Mouse (Mus musculus) splenic B cell, adult 2 months (primary cell): ENCODE results near the gene Naif1.

Experiments used
- DNase-seq: peaks from one replicate; pipeline ENCODE4 v3.0.0-alpha.2; 2011; ENCODE audit warnings: low read depth, low spot score
- H3K27me3 ChIP-seq: 2 replicates; pipeline ENCODE4 v1.6.1; 2012; ENCODE audit warnings: mild to moderate bottlenecking, low read length, moderate library complexity, mixed read lengths; ENCODE audit not compliant: control insufficient read depth, poor library complexity, insufficient read depth, severe bottlenecking
- H3K36me3 ChIP-seq: 2 replicates; pipeline ENCODE4 v1.6.1; 2012; ENCODE audit warnings: mild to moderate bottlenecking, low read length, moderate library complexity, mixed read lengths; ENCODE audit not compliant: control insufficient read depth, poor library complexity, insufficient read depth, severe bottlenecking

Gene Naif1

GRCm38 (mm10) chr2:32420647-32421046, 29.6 kb upstream of the Naif1 start:
- DNase-seq = no peak
- Histone ChIP-seq H3K36me3 (peaks cover 10% of the 10 kb centered on the region), H3K27me3 (no peaks in the 10 kb centered on the region)

GRCm38 (mm10) chr2:32421851-32422251, 28.4 kb upstream of the Naif1 start:
- H3K36me3 ChIP-seq = peaks cover 5% of the 10 kb centered on the region
- no peak for DNase-seq
- H3K27me3 ChIP-seq = no peaks in the 10 kb centered on the region

GRCm38 (mm10) chr2:32423481-32424331, 26.6 kb upstream of the Naif1 start:
- 0 out of 2 replicates have a peak, but pooled peaks cover 2% of the 10 kb centered on the region for H3K36me3 ChIP-seq
- DNase-seq = no peak
- H3K27me3 ChIP-seq = no peaks in the 10 kb centered on the region

GRCm38 (mm10) chr2:32424796-32425195, 25.5 kb upstream of the Naif1 start:
- H3K36me3 ChIP-seq = 0 out of 2 replicates have a peak, but pooled peaks cover 2% of the 10 kb centered on the region
- no peak for DNase-seq
- H3K27me3 ChIP-seq = no peaks in the 10 kb centered on the region

- Histone ChIP-seq H3K36me3 (no peaks in the 10 kb centered on the region), H3K27me3 (no peaks in the 10 kb centered on the region)
- no peak for DNase-seq
Observed at GRCm38 (mm10) chr2:32425568-32425967, 24.7 kb upstream of the Naif1 start.

GRCm38 (mm10) chr2:32426141-32426540, 24.1 kb upstream of the Naif1 start:
- no peaks in the 10 kb centered on the region for H3K36me3 ChIP-seq
- H3K27me3 ChIP-seq = no peaks in the 10 kb centered on the region
- no peak for DNase-seq

GRCm38 (mm10) chr2:32427720-32428119, 22.5 kb upstream of the Naif1 start:
- Histone ChIP-seq H3K27me3 (no peaks in the 10 kb centered on the region), H3K36me3 (no peaks in the 10 kb centered on the region)
- no peak for DNase-seq

- DNase-seq = no peak
- H3K27me3 ChIP-seq = no peaks in the 10 kb centered on the region
- H3K36me3 ChIP-seq = no peaks in the 10 kb centered on the region
Observed at GRCm38 (mm10) chr2:32428262-32428722, 22.0 kb upstream of the Naif1 start.

- H3K36me3 ChIP-seq = peaks cover 2% of the 10 kb centered on the region; the same call in 1 of the 2 replicates
- DNase-seq = no peak
- H3K27me3 ChIP-seq = no peaks in the 10 kb centered on the region
Observed at GRCm38 (mm10) chr2:32429215-32429891, 20.9 kb upstream of the Naif1 start.

GRCm38 (mm10) chr2:32430701-32431676, 19.3 kb upstream of the Naif1 start:
- peaks cover 2% of the 10 kb centered on the region; the same call in 1 of the 2 replicates for H3K36me3 ChIP-seq
- H3K27me3 ChIP-seq = no peaks in the 10 kb centered on the region
- DNase-seq = no peak

- peaks cover 4% of the 10 kb centered on the region; the same call in 1 of the 2 replicates for H3K36me3 ChIP-seq
- H3K27me3 ChIP-seq = no peaks in the 10 kb centered on the region
- no peak for DNase-seq
Observed at GRCm38 (mm10) chr2:32436686-32437372, 13.4 kb upstream of the Naif1 start.

GRCm38 (mm10) chr2:32437612-32438166, 12.6 kb upstream of the Naif1 start:
- Histone ChIP-seq H3K36me3 (peaks cover 4% of the 10 kb centered on the region; the same call in 1 of the 2 replicates), H3K27me3 (no peaks in the 10 kb centered on the region)
- no peak for DNase-seq

- DNase-seq = no peak
- Histone ChIP-seq H3K27me3 (no peaks in the 10 kb centered on the region), H3K36me3 (0 out of 2 replicates have a peak, but pooled peaks cover 1% of the 10 kb centered on the region)
Observed at GRCm38 (mm10) chr2:32438733-32439132, 11.5 kb upstream of the Naif1 start.
